Mouse (Mus musculus) intestine, embryonic 16.5 days (tissue): ENCODE results near the gene G6pc3. TPM values are rescaled to one million over a fixed set of nuclear protein-coding genes. Genes with fewer than 3 reads are reported as not detected.

Experiments
- microRNA-seq: library from miRNA; unstranded; fragments of <30 nt; microRNA quantifications from one replicate; pipeline ENCODE4, GENCODE M21; 2016
- polyA plus RNA-seq: library from polyadenylated mRNA; unstranded; fragments of >200 nt; fragmentation: Nextera tagmentation; extraction: Ambion mirVana; gene quantifications from 2 replicates; pipeline ENCODE4 v1.2.1, GENCODE M21; 2015

G6pc3 gene
- polyA plus RNA-seq, 1 experiment from 2014 or later: 32.1 TPM

Small RNA genes within 50 kb of the gene (microRNA-seq; reads per million reads assigned to microRNA genes)
- gene Mir8101: 0.91 reads per million

Other genes starting within 250 kb of the G6pc3 start
- gene Sost, start 222.6 kb upstream of the G6pc3 start, polyA plus RNA-seq: 0.12 TPM in 1 of 2 replicates, not detected in the other
- not detected in 2 replicates for gene Cfap97d1, start 205.3 kb upstream of the G6pc3 start, polyA plus RNA-seq
- gene Dusp3, start 202.6 kb upstream of the G6pc3 start, polyA plus RNA-seq: 27.6 and 29.5 TPM in 2 replicates
- gene Mpp3, start 161.2 kb upstream of the G6pc3 start, polyA plus RNA-seq: 5.7 and 6.5 TPM in 2 replicates
- 1.9 and 2.0 TPM in 2 replicates for gene Cd300lg, start 148.1 kb upstream of the G6pc3 start, polyA plus RNA-seq
- 5.8 and 6.2 TPM in 2 replicates for gene Mpp2, start 101.1 kb upstream of the G6pc3 start, polyA plus RNA-seq
- gene Ppy, start 88.3 kb upstream of the G6pc3 start, polyA plus RNA-seq: 3.9 and 6.0 TPM in 2 replicates
- gene Pyy, start 81.8 kb upstream of the G6pc3 start, polyA plus RNA-seq: 62.9 and 67.0 TPM in 2 replicates
- 33.8 and 39.1 TPM in 2 replicates for gene Nags, start 44.1 kb upstream of the G6pc3 start, polyA plus RNA-seq
- 23.4 and 26.0 TPM in 2 replicates for gene Tmem101, start 33.2 kb upstream of the G6pc3 start, polyA plus RNA-seq
- gene Lsm12, start 4.3 kb upstream of the G6pc3 start, polyA plus RNA-seq: 87.9 and 115 TPM in 2 replicates
- gene Hdac5, start 40.5 kb downstream of the G6pc3 start, polyA plus RNA-seq: 54.8 and 55.5 TPM in 2 replicates
- gene BC030867, start 59.3 kb downstream of the G6pc3 start, polyA plus RNA-seq: 12.4 and 15.9 TPM in 2 replicates
- 0.05 TPM in 2 replicates for gene Asb16, start 79.1 kb downstream of the G6pc3 start, polyA plus RNA-seq
- gene Tmub2, start 95.3 kb downstream of the G6pc3 start, polyA plus RNA-seq: 52.0 and 54.3 TPM in 2 replicates
- 8.8 and 9.0 TPM in 2 replicates for gene Atxn7l3, start 107.0 kb downstream of the G6pc3 start, polyA plus RNA-seq
- 65.5 and 66.0 TPM in 2 replicates for gene Ubtf, start 130.1 kb downstream of the G6pc3 start, polyA plus RNA-seq
- 11.2 and 19.3 TPM in 2 replicates for gene Slc4a1, start 176.6 kb downstream of the G6pc3 start, polyA plus RNA-seq
- gene Rundc3a, start 203.8 kb downstream of the G6pc3 start, polyA plus RNA-seq: 6.0 and 6.8 TPM in 2 replicates
- 366 and 376 TPM in 2 replicates for gene Slc25a39, start 218.3 kb downstream of the G6pc3 start, polyA plus RNA-seq
- 221 and 245 TPM in 2 replicates for gene Grn, start 240.7 kb downstream of the G6pc3 start, polyA plus RNA-seq